Mouse (Mus musculus) cortical plate, adult 2 months (tissue): ENCODE data around the gene Nr5a1.

Experiments
- CTCF ChIP-seq: fragments of 200-500 bp; IDR thresholded peaks from 2 replicates; pipeline ENCODE4 v1.5.1; 2011; ENCODE audit warnings: mild to moderate bottlenecking, control low read depth, low read length; ENCODE audit not compliant: insufficient read depth; ENCODE audit errors: extremely low read depth
- POLR2A ChIP-seq: fragments of 200-500 bp; IDR thresholded peaks from 2 replicates; pipeline ENCODE4 v1.6.1; 2011; ENCODE audit warnings: mild to moderate bottlenecking, low read length, control low read depth; ENCODE audit not compliant: insufficient read depth; ENCODE audit errors: extremely low read depth

DNA sequence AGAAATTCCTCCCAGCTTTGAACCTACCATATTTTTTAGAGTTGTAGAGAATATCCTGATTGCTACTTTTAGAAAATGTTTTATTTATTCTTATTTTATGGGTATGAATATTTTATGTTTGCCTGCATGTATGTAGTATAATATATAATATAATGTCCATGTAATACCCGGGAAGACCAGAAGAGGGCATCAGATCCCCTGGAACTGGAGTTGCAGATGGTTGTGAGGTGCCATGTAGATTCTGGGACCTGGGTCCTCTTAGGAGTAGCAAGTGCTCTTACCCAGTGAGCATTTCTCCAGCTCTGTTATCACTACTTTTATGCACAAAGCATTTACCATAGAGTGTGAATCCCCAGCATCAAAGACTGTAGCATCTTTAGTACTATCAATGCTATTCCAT is 52.9 kb downstream of the Nr5a1 start:
- TF ChIP-seq POLR2A: no peak
- peak; percentile 23; the same call in 1 of the 2 replicates for TF ChIP-seq CTCF
